Mouse (Mus musculus): ENCODE measurements at regions not wholly inside any gene's neighbourhood (a gene's known extent, or its start where the extent isn't known, plus 50 kb on each side); places are given as distances from the start of the nearest gene placed in this dataset.

GRCm38 (mm10) chr7:40677601-40678000 lies 220.5 kb upstream of the Vstm2b start:
- no peak for DNase-seq

GRCm38 (mm10) chr7:40680567-40680966 lies 217.6 kb upstream of the Vstm2b start:
- DNase-seq, result no peak

- DNase-seq, result no peak
Observed at GRCm38 (mm10) chr7:40680993-40681392, 217.1 kb upstream of the Vstm2b start.

- no peak for DNase-seq
Observed at GRCm38 (mm10) chr7:40683176-40683575, 215.0 kb upstream of the Vstm2b start.

- DNase-seq, result no peak
Observed at GRCm38 (mm10) chr7:40683641-40684040, 214.5 kb upstream of the Vstm2b start.

GRCm38 (mm10) chr7:40687005-40687404 lies 211.1 kb upstream of the Vstm2b start:
- DNase-seq, result no peak

- DNase-seq, result no peak
Observed at GRCm38 (mm10) chr7:40688546-40688945, 209.6 kb upstream of the Vstm2b start.

- no peak for DNase-seq
Observed at GRCm38 (mm10) chr7:40693755-40694154, 204.4 kb upstream of the Vstm2b start.

- DNase-seq, result no peak
Observed at GRCm38 (mm10) chr7:40697551-40697950, 200.6 kb upstream of the Vstm2b start.

- no peak for DNase-seq
Observed at GRCm38 (mm10) chr7:40698309-40698708, 199.8 kb upstream of the Vstm2b start.

- no peak for DNase-seq
Observed at GRCm38 (mm10) chr7:40699633-40700032, 198.5 kb upstream of the Vstm2b start.

- DNase-seq, result no peak
Observed at GRCm38 (mm10) chr7:40700656-40701055, 197.5 kb upstream of the Vstm2b start.

GRCm38 (mm10) chr7:40702191-40703045 lies 195.7 kb upstream of the Vstm2b start:
- DNase-seq, result no peak

GRCm38 (mm10) chr7:40708231-40708630 lies 189.9 kb upstream of the Vstm2b start:
- no peak for DNase-seq

- no peak for DNase-seq
Observed at GRCm38 (mm10) chr7:40717991-40718390, 180.1 kb upstream of the Vstm2b start.

GRCm38 (mm10) chr7:40736971-40737468 lies 161.1 kb upstream of the Vstm2b start:
- no peak for DNase-seq

GRCm38 (mm10) chr7:40737496-40737895 lies 160.6 kb upstream of the Vstm2b start:
- DNase-seq, result no peak

- no peak for DNase-seq
Observed at GRCm38 (mm10) chr7:40738174-40738573, 160.0 kb upstream of the Vstm2b start.

- no peak for DNase-seq
Observed at GRCm38 (mm10) chr7:40742553-40743151, 155.5 kb upstream of the Vstm2b start.

GRCm38 (mm10) chr7:40751779-40752178 lies 146.3 kb upstream of the Vstm2b start:
- no peak for DNase-seq

- no peak for DNase-seq
Observed at GRCm38 (mm10) chr7:40752195-40752594, 145.9 kb upstream of the Vstm2b start.

- DNase-seq, result no peak
Observed at GRCm38 (mm10) chr7:40753490-40753889, 144.6 kb upstream of the Vstm2b start.

GRCm38 (mm10) chr7:40762520-40762919 lies 135.6 kb upstream of the Vstm2b start:
- DNase-seq, result no peak

GRCm38 (mm10) chr7:40766142-40766541 lies 132.0 kb upstream of the Vstm2b start:
- DNase-seq, result no peak

All from thymus, postnatal 4 days (tissue).